Mouse (Mus musculus) mesoderm, embryonic 11.5 days (tissue): Measurements from ENCODE around the gene Orc4.
A peak's percentile ranks its signal among the peaks of the same experiment; 100 is the strongest.
"Not testable (repeated sequence)": the region's sequence is repeated elsewhere in the genome, so short reads cannot be mapped to it uniquely, and the experiment has no call there.

Experiments
- DNase-seq: peaks from one replicate; pipeline ENCODE4 v3.0.0-alpha.2; 2012; ENCODE audit warnings: low read depth, low spot score

Gene Orc4

GRCm38 (mm10) chr2:48950252-48950315, at the start of gene Orc4:
TSS of gene Orc4 (minus strand) at chr2:48950277.
- DNase-seq = no peak

DNA sequence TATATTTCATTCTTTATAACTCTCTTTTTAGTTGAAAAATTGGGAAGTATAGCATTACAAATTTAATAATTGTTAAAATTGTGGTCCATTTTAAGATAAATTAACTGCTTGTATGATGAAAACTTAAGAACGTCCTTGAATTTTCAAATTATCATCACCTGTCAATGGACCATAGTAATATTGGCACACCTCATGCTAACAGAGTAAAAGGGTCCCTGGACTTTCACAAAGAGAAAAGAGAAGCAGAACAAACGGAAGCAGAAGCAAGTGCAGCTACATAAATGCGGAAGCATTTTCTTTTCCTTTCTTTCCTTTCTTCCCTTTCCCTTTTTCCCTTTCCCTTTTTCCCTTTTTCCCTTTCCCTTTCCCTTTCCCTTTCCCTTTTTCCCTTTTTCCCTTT, 40.2 kb upstream of the Orc4 start:
- DNase-seq = no peak

DNA sequence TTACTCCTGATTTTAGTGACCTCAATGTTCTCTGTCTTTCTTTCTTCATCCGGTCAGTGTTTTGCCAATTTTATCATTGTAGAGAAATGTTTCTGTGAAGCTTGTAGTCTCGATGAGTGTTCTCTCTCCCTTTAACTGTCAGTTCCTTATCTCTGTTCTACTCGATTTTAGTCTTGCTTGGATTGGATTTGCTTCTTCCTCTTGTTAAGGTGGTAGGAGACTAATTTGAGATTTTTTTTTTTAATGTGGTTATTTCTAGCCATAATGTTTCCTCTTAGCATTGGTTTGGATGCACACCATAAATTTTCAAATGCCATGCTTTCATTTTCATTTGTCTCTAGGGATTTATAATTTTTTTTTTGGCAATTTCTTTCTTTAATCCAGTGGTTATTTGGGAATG, 28.8 kb upstream of the Orc4 start:
- no peak for DNase-seq

DNA sequence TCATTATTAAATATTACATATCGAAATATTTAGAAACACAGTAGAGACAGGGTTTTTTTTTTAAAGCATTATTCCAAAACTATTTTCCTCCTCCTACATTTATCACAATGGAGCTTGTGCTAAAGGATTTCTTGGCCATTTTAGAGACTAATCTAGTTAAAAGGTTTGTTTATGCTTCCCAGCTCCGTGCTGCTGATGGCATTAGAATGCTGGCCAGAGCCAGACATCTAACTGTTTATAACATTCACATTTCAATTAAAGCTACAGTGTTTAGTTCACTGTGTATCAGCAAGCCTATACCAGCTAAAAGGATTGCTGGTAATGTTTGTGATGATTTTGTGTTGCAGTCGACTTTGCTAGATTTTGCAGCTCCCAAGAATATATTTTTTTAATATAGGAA, 6.5 kb upstream of the Orc4 start:
- no peak for DNase-seq

GRCm38 (mm10) chr2:48950316-48950880, 321 bp upstream of the Orc4 start:
- DNase-seq = peak; percentile 2

DNA sequence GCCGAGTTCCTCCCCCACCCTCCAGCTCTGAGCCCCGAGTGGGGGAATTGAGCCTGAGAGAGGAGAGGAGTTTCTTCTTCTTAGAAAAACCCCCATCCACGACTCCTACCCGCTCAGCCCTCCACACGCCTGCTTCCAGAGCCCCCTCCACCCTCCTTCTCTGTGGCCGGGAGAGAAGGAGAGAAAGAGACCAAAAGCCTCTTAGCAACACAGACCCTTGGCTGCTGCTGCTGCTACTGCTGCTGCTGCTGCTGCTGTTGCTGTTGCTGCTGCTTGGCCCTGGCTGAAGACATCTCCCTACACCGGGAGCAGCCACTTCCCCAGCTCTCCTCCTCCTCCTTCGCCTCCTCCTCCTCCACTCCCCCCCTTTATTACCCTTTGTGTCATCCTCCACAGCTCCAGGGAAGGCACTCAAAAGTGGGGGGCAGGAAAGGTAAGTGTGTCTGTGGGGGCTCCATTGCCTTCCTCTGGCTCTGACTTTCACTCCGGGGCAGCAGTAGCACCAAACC, 280 bp downstream of the Orc4 start:
- DNase-seq = peak; percentile 50

DNA sequence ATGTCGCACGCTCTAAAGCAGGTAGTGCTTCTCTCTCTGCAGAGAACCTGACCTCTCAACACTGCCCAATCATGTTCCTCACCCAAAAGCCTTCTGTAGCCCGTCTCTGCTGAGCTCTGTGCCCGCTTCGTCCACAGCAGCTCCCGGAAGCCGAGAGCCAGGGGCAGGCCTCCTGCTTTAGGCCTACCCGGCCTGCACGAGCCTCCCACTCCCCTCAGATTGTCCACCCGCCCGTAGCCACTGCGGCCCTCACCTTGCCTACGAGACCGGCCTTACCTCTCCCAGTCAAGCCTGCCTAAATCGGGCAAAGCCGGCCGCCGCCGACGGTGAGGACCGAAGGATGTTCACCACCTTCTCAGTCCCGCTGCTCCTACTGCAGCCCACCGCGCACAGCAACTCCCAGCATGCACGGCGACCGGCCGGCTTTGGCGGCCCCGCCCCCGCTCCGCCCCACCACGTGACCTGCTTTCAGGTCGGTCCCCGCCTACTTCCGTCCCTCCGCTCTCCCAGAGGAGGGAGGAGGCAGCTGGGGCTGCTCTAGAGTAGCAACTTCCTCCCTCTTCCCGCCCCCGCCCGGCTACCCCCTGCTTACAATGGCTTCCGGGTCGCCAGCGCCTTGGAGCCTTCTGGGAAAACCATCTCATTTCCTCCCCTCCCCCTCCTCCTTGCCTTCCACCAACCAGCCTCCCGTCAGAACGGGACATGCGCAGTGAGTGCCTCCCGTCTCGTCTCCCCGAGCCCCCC, 1.1 kb downstream of the Orc4 start, which contains the start of gene Mbd5:
Gene Mbd5, plus strand, starts transcription at position 668 of the 744 bp plus-strand sequence.
- DNase-seq = peak; percentile 99

DNA sequence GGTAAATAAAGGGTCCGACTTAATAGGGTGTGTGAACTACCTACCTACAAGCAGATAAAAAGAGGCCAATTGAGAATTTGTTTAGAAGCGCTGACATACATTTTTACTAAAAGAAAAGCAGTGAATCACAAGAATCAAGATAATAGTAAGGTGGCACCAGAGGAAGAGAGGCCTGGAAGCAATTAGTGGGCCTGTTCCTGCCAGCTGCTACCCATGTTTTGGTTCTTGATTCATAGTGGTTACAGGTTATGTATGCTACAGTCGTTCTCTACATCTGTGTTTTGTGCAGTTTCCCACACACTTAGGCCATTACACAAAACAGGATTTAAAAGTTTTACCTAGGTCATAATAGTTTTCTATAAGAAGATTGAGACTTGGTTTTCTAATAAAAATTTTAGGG, 2.3 kb downstream of the Orc4 start:
- peak; percentile 5 for DNase-seq

DNA sequence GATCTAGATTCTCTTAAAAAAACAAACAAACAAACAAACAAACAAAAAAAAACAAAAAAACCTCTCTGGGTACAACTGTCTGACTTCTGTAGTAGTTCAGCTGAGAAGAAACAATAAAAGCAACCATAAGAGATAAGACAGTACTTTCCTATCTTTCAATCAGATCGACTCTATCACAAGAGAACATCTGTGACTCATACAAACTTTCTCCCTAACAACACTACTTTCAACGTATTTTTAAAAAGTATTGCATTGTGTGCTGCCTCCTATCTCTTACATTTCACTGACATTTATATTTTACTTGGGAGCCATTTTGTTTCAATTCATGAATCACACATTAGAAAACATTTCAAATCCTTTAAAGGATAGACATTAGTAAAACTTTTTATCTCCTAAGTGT, 15.0 kb downstream of the Orc4 start:
- no peak for DNase-seq

- DNase-seq = no peak
Observed at GRCm38 (mm10) chr2:48915832-48916231, 34.2 kb downstream of the Orc4 start.

DNA sequence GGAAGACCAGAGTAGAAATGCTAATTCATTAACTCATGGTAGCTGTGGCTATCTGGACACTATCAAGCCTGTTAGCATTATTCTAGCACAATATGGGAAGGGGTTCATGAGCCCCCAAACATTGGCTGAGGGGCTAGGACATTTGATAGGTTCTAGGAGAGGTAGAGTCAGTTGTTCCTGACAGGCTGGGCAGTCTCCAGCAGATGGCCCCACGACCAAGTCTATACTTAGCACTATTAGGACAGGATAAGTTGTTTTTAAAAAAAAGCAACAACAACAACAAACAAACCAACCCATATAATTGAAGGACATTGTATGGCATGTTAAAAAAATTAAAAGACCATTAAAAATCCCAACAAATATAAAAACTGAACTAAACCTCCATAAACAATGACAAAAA, 35.9 kb downstream of the Orc4 start:
- no peak for DNase-seq

- DNase-seq = peak; percentile 10
Observed at GRCm38 (mm10) chr2:48908866-48909265, 41.2 kb downstream of the Orc4 start.

- DNase-seq = no peak
Observed at GRCm38 (mm10) chr2:48895186-48895585, 54.9 kb downstream of the Orc4 start.

DNA sequence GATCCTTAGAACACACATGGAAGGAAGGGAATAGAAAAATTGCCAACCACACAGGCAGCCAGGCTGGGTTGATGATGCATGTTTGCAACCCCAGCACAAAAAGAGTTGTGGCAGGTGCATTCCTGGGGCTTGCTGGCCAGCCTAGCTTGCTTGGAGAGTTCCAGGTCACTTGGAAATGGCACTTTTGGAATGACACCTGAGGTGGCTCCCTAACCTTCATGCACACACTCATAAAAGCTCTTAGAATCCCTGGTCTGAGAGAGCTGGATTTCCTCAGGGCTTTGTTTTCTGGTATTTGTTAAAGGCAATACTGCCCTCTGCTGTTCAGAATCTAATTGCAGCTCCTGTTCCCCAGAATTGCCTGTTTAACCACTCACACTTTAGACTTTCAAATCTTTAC, 64.1 kb downstream of the Orc4 start:
- peak; percentile 81 for DNase-seq

- no peak for DNase-seq
Observed at GRCm38 (mm10) chr2:48868199-48868913, 81.7 kb downstream of the Orc4 start.

- not testable (repeated sequence) for DNase-seq
Observed at GRCm38 (mm10) chr2:48865596-48865995, 84.5 kb downstream of the Orc4 start.
